Mouse (Mus musculus): Measurements from ENCODE around the gene Klhl25. TPM values are rescaled to one million over a fixed set of nuclear protein-coding genes. Genes with fewer than 3 reads are reported as not detected.

Gene Klhl25
- polyA plus RNA-seq, 2 experiments: 7.9 to 8.9 TPM

GRCm38 (mm10) chr7:75806161-75806560, 41.9 kb upstream of the Klhl25 start:
- H3K9me3 ChIP-seq (ENCODE audit: control insufficient read depth, low read length): no peaks in the 10 kb centered on the region
- peaks cover 0 to 10% of the 10 kb centered on the region in 2 experiments; a peak in 2 of 4 replicates for H3K4me1 ChIP-seq (replicated peaks; ENCODE audit: control insufficient read depth in 2 of 2, insufficient read depth in 2 of 2, low read length in 1 of 2)
- H3K36me3 ChIP-seq (replicated peaks; ENCODE audit: control insufficient read depth, insufficient read depth, low read depth): no peaks in the 10 kb centered on the region
- H3K27me3 ChIP-seq (ENCODE audit: control insufficient read depth, insufficient read depth, low read length): no peaks in the 10 kb centered on the region
- DNase-seq (ENCODE audit: low read depth in 3 of 3, low spot score in 3 of 3) (no peak), ATAC-seq (ENCODE audit: insufficient read depth) (no peak)
- WGBS (ENCODE audit: insufficient replicate concordance): 43% methylated on average over 4 of the region's 4 CpGs
- TF ChIP-seq CTCF (IDR thresholded peaks at IDR 0.05; ENCODE audit: low read depth) (no peak), EP300 (IDR thresholded peaks at IDR 0.05; ENCODE audit: low read depth) (no peak)
- H3K4me2 ChIP-seq (ENCODE audit: low read depth): no peak overlapping the region
- H3K9ac ChIP-seq (replicated peaks): no peak overlapping the region
- no peak overlapping the region for H3K27ac ChIP-seq
- no peak overlapping the region for H3K4me3 ChIP-seq (ENCODE audit: insufficient read depth in 1 of 2, low read depth in 2 of 2, low read length in 2 of 2)

DNA sequence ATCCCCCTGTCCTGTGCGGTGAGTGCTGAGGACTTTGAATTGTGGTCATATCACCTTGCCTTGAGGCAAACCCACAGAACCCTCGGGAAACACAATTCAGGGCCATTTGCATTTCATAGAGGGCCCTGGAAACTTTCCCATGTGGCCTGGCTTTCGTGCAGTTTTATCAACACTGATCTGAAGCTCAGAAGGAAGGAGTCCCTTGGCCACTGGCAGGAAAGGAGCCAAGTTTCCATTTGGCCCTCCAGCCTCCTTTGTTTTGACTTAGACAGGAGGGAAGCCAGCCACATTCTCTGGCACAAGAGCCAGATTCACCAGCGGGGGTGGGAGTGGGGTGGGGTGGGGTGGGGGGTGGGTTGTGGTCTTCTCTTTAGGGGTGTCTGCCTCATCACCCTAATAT, 41.4 kb upstream of the Klhl25 start:
- ATAC-seq (ENCODE audit: insufficient read depth) (no peak), DNase-seq (ENCODE audit: low read depth in 3 of 3, low spot score in 3 of 3) (no peak)
- Histone ChIP-seq H3K4me3 (ENCODE audit: insufficient read depth in 1 of 2, low read depth in 2 of 2, low read length in 2 of 2) (no peak overlapping the region), H3K27ac (no peak overlapping the region), H3K27me3 (ENCODE audit: control insufficient read depth, insufficient read depth, low read length) (no peaks in the 10 kb centered on the region), H3K9ac (replicated peaks) (no peak overlapping the region), H3K36me3 (replicated peaks; ENCODE audit: control insufficient read depth, insufficient read depth, low read depth) (no peaks in the 10 kb centered on the region), H3K4me2 (ENCODE audit: low read depth) (no peak overlapping the region), H3K4me1 (replicated peaks; ENCODE audit: control insufficient read depth in 2 of 2, insufficient read depth in 2 of 2, low read length in 1 of 2) (peaks cover 0 to 10% of the 10 kb centered on the region in 2 experiments; a peak in 2 of 4 replicates), H3K9me3 (ENCODE audit: control insufficient read depth, low read length) (no peaks in the 10 kb centered on the region)
- WGBS (ENCODE audit: insufficient replicate concordance): 21% methylated on average over 4 of the region's 4 CpGs
- TF ChIP-seq EP300 (IDR thresholded peaks at IDR 0.05; ENCODE audit: low read depth) (no peak), CTCF (IDR thresholded peaks at IDR 0.05; ENCODE audit: low read depth) (no peak)

DNA sequence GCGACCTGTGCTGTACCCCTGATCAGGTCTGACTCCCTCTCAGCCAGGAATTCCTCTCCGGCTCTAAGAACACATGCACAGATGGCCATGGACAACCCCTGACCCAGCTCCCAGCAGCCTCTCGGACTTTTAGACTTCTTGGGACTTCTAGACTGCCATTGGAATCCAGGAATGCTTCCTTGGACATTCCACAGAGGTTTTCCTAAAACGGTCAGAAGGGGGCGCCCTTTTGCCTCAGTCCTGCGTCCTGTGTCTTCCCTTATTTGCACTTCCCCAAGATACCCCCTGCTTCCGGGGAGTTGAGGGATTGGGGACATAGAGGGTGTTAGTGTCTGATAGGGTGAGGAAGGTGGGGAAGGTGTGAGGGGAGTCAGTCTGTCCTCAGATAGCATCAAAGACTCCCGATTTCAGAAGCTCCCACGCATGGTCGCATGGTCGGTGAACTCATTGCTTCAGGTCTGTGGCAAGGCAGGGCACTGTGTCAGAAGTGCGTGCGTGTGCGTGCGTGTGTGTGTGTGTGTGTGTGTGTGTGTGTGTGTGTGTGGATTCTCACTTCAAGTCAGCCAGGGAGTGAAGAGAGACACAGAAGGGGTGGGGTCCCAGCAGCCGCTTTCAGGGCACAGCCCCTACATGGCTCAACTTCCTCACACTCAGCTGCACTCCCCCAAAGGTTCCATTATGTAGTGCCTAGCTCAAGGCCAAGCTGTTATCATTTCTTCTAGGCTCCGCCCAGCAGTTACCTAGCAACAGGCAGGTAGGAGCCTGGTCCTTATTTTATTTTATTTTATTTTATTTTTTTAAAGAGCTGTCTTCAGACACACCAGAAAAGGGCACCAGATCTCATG, 40.4 kb upstream of the Klhl25 start:
- Histone ChIP-seq H3K4me2 (ENCODE audit: low read depth) (no peak overlapping the region), H3K9me3 (ENCODE audit: control insufficient read depth, low read length) (no peaks in the 10 kb centered on the region), H3K36me3 (replicated peaks; ENCODE audit: control insufficient read depth, insufficient read depth, low read depth) (no peaks in the 10 kb centered on the region), H3K27ac (no peak overlapping the region), H3K27me3 (ENCODE audit: control insufficient read depth, insufficient read depth, low read length) (no peaks in the 10 kb centered on the region), H3K4me3 (ENCODE audit: insufficient read depth in 1 of 2, low read depth in 2 of 2, low read length in 2 of 2) (no peak overlapping the region), H3K4me1 (replicated peaks; ENCODE audit: control insufficient read depth in 2 of 2, insufficient read depth in 2 of 2, low read length in 1 of 2) (peaks cover 0 to 10% of the 10 kb centered on the region in 2 experiments; a peak in 2 of 4 replicates), H3K9ac (replicated peaks) (no peak overlapping the region)
- DNase-seq (ENCODE audit: low read depth in 3 of 3, low spot score in 3 of 3) (no peak), ATAC-seq (ENCODE audit: insufficient read depth) (no peak)
- TF ChIP-seq CTCF (IDR thresholded peaks at IDR 0.05; ENCODE audit: low read depth) (peak; percentile 60), EP300 (IDR thresholded peaks at IDR 0.05; ENCODE audit: low read depth) (no peak)
- 63% methylated on average over 17 of the region's 17 CpGs for WGBS (ENCODE audit: insufficient replicate concordance)

DNA sequence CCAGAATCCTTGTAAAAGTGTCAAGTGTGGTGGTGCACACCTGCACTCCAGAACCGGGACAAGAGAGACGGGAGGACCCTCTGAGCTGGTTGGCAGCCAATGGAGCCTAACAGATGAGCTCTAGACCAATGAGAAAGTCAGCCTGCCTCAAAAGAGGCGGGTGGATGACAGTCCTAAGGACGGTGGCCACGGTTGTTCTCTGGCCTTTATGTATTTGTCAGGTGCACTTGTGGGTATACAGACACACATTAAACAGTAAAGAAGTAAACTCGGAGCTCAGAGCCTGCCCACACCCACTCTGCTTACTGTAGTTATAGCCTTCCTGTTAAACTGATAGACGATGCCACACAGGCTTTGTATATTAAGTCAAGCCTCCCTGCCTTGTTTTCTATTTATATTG, 27.4 kb upstream of the Klhl25 start:
- H3K9ac ChIP-seq (replicated peaks): no peak overlapping the region
- H3K27ac ChIP-seq: no peak overlapping the region
- no peak overlapping the region for H3K4me2 ChIP-seq (ENCODE audit: low read depth)
- no peak for ATAC-seq (ENCODE audit: insufficient read depth)
- no peaks in the 10 kb centered on the region for H3K27me3 ChIP-seq (ENCODE audit: control insufficient read depth, insufficient read depth, low read length)
- TF ChIP-seq EP300 (IDR thresholded peaks at IDR 0.05; ENCODE audit: low read depth) (no peak), CTCF (IDR thresholded peaks at IDR 0.05; ENCODE audit: low read depth) (no peak)
- H3K36me3 ChIP-seq (replicated peaks; ENCODE audit: control insufficient read depth, insufficient read depth, low read depth): no peaks in the 10 kb centered on the region
- peaks cover 3% of the 10 kb centered on the region in 2 experiments; a peak in 2 of 4 replicates for H3K4me1 ChIP-seq (replicated peaks; ENCODE audit: control insufficient read depth in 2 of 2, insufficient read depth in 2 of 2, low read length in 1 of 2)
- DNase-seq (ENCODE audit: low read depth in 3 of 3, low spot score in 3 of 3): no peak
- WGBS (ENCODE audit: insufficient replicate concordance): 70% methylated on average over 7 of the region's 7 CpGs
- H3K9me3 ChIP-seq (ENCODE audit: control insufficient read depth, low read length): no peaks in the 10 kb centered on the region
- no peak overlapping the region for H3K4me3 ChIP-seq (ENCODE audit: insufficient read depth in 1 of 2, low read depth in 2 of 2, low read length in 2 of 2)

GRCm38 (mm10) chr7:75822087-75822668, 25.9 kb upstream of the Klhl25 start:
- H3K27me3 ChIP-seq (ENCODE audit: control insufficient read depth, insufficient read depth, low read length): no peaks in the 10 kb centered on the region
- no peak for TF ChIP-seq EP300 (IDR thresholded peaks at IDR 0.05; ENCODE audit: low read depth)
- no peak for TF ChIP-seq CTCF (IDR thresholded peaks at IDR 0.05; ENCODE audit: low read depth)
- no peak overlapping the region for H3K9ac ChIP-seq (replicated peaks)
- H3K9me3 ChIP-seq (ENCODE audit: control insufficient read depth, low read length): no peaks in the 10 kb centered on the region
- H3K4me1 ChIP-seq (replicated peaks; ENCODE audit: control insufficient read depth in 2 of 2, insufficient read depth in 2 of 2, low read length in 1 of 2): peaks cover 9 to 11% of the 10 kb centered on the region in 2 experiments
- H3K36me3 ChIP-seq (replicated peaks; ENCODE audit: control insufficient read depth, insufficient read depth, low read depth): no peaks in the 10 kb centered on the region
- ATAC-seq (ENCODE audit: insufficient read depth) (no peak), DNase-seq (ENCODE audit: low read depth in 3 of 3, low spot score in 3 of 3) (no peak)
- 62% methylated on average over 8 of the region's 8 CpGs for WGBS (ENCODE audit: insufficient replicate concordance)
- no peak overlapping the region for H3K27ac ChIP-seq
- H3K4me3 ChIP-seq (ENCODE audit: insufficient read depth in 1 of 2, low read depth in 2 of 2, low read length in 2 of 2): no peak overlapping the region
- no peak overlapping the region for H3K4me2 ChIP-seq (ENCODE audit: low read depth)
